Comparison of ENCODE assay signal across 12 mouse cellular contexts in genomic region chr2:128881236-128881635, GRCm38 (mm10). TPM values are rescaled to one million over a fixed set of nuclear protein-coding genes. Genes with fewer than 3 reads are reported as not detected.
DNase-seq lines count a peak whose midpoint lies in the region; ATAC-seq and TF ChIP-seq lines count a peak whose summit lies in the region.
"Had no signal": no experiment of that assay in that cellular context is flagged by ENCODE, and none has a peak within 500 bp of the region (broad histone marks: within the 10 kb centered on the region; RNA-seq: fewer than 3 reads in every experiment).

No protein-coding gene starts in this region.

- 55% methylated on average over 4 of the region's 4 CpGs for WGBS in lung, embryonic 14.5 days

- no peak for ATAC-seq in lung, embryonic 14.5 days (ENCODE audit: insufficient read depth)
- ATAC-seq in granulocyte monocyte progenitor cell, adult 5-6 weeks (replicated peaks; ENCODE audit: poor library complexity, severe bottlenecking), result no peak

- H3K27ac ChIP-seq in lung, embryonic 14.5 days (ENCODE audit: low read depth), result no peak overlapping the region
- H3K27ac ChIP-seq: forebrain, embryonic 10.5 days; heart, embryonic 10.5 days; hindbrain, embryonic 12.5 days had no signal

- TF ChIP-seq POLR2A in brain, embryonic 14.5 days (IDR thresholded peaks at IDR 0.05; ENCODE audit: borderline replicate concordance, extremely low read depth, insufficient read depth, insufficient read length, poor library complexity, severe bottlenecking), result no peak

- no peak overlapping the region for H3K9ac ChIP-seq in lung, embryonic 14.5 days
- H3K9ac ChIP-seq: hindbrain, embryonic 12.5 days had no signal

- TF ChIP-seq CTCF in lung, embryonic 14.5 days (IDR thresholded peaks at IDR 0.05; ENCODE audit: low read depth), result peak; percentile 55
- peak; percentile 38; the same call in 1 of the 2 replicates for TF ChIP-seq CTCF in brain, embryonic 14.5 days (IDR thresholded peaks at IDR 0.05; ENCODE audit: borderline replicate concordance, extremely low read depth, insufficient read depth, insufficient read length)

- no peaks in the 10 kb centered on the region for H3K36me3 ChIP-seq in lung, embryonic 14.5 days (ENCODE audit: insufficient read depth)
- H3K36me3 ChIP-seq: forebrain, embryonic 10.5 days; heart, embryonic 10.5 days; hindbrain, embryonic 12.5 days had no signal

- no peaks in the 10 kb centered on the region for H3K27me3 ChIP-seq in lung, embryonic 14.5 days (ENCODE audit: insufficient read depth, low read length)
- H3K27me3 ChIP-seq: hindbrain, embryonic 12.5 days had no signal

- H3K4me1 ChIP-seq in lung, embryonic 14.5 days (ENCODE audit: insufficient read depth), result no peaks in the 10 kb centered on the region
- H3K4me1 ChIP-seq: forebrain, embryonic 10.5 days; heart, embryonic 10.5 days; hindbrain, embryonic 12.5 days had no signal

- no peaks in the 10 kb centered on the region for H3K9me3 ChIP-seq in lung, embryonic 14.5 days (ENCODE audit: low read depth, low read length)
- H3K9me3 ChIP-seq: forebrain, embryonic 10.5 days; heart, embryonic 10.5 days; hindbrain, embryonic 12.5 days had no signal

- DNase-seq in cerebellum, postnatal 10 days, result peak; percentile 25 to 29
- DNase-seq in cerebellum, postnatal 14 days, result no peak
- DNase-seq in lung, embryonic 14.5 days, result peak; percentile 39
- no peak for DNase-seq in lung, adult 18-20 months
- DNase-seq in brain, embryonic 14.5 days (ENCODE audit: low read depth), result peak; percentile 14
- peak; percentile 47 for DNase-seq in thymus, postnatal 14 days
- no peak for DNase-seq in adrenal gland, postnatal 14 days
- DNase-seq: embryo, embryonic 11 days had no signal

- no peak overlapping the region for H3K4me3 ChIP-seq in lung, embryonic 14.5 days (ENCODE audit: low read depth, low read length)
- H3K4me3 ChIP-seq: forebrain, embryonic 10.5 days; heart, embryonic 10.5 days; hindbrain, embryonic 12.5 days had no signal

- H3K4me2 ChIP-seq in lung, embryonic 14.5 days, result no peak overlapping the region
- H3K4me2 ChIP-seq: hindbrain, embryonic 12.5 days had no signal

RNA-seq across cellular contexts. Expression of gene Fbln7, which starts 18.5 kb away (rescaled TPM):
- 7.5 and 9.1 TPM in 2 replicates for polyA plus RNA-seq in lung, embryonic 14.5 days (2014; fragmentation: Nextera tagmentation; extraction: Ambion mirVana)
- polyA plus RNA-seq in brain, embryonic 14.5 days (2012; rRNA removed), result 1.3 and 1.7 TPM in 2 replicates
- not detected in 2 replicates for total RNA-seq in granulocyte monocyte progenitor cell, adult 5-6 weeks (2014; fragmentation: Nextera tagmentation)
- total RNA-seq in granulocyte monocyte progenitor cell, adult 5-6 weeks (2017), result not detected in 2 replicates
- 2.9 and 3.8 TPM in 2 replicates for total RNA-seq in adrenal gland, postnatal 14 days (2021)

Comparison
In these comparisons a context has a peak if more than half of its experiments do, and no peak if none do; other contexts are left out.
1. DNase-seq: peak in cerebellum, postnatal 10 days (2 of 2), lung, embryonic 14.5 days (single experiment), brain, embryonic 14.5 days (single experiment) and thymus, postnatal 14 days (single experiment); none in cerebellum, postnatal 14 days (0 of 2), lung, adult 18-20 months (0 of 2) and adrenal gland, postnatal 14 days (single experiment).